Mouse (Mus musculus) hematopoietic stem cell, adult 5-6 weeks (primary cell): ENCODE measurements at regions not wholly inside any gene's neighbourhood (a gene's known extent, or its start where the extent isn't known, plus 50 kb on each side); places are given as distances from the start of the nearest gene placed in this dataset.

Source experiments
- ATAC-seq, 2 experiments: fragments of 125-278 bp in 1 of 2; replicated peaks in 1 of 2; 2 replicates each; pipeline ENCODE4 v1.8.0; 2016 to 2017; ENCODE audit warnings: inconsistent platforms in 2 of 2, mild to moderate bottlenecking in 2 of 2, moderate number of reproducible peaks in 2 of 2, low read depth in 1 of 2, moderate TSS enrichment in 1 of 2; ENCODE audit not compliant: low FRiP score in 2 of 2, poor library complexity in 2 of 2, severe bottlenecking in 2 of 2, insufficient read depth in 1 of 2, low TSS enrichment in 1 of 2

DNA sequence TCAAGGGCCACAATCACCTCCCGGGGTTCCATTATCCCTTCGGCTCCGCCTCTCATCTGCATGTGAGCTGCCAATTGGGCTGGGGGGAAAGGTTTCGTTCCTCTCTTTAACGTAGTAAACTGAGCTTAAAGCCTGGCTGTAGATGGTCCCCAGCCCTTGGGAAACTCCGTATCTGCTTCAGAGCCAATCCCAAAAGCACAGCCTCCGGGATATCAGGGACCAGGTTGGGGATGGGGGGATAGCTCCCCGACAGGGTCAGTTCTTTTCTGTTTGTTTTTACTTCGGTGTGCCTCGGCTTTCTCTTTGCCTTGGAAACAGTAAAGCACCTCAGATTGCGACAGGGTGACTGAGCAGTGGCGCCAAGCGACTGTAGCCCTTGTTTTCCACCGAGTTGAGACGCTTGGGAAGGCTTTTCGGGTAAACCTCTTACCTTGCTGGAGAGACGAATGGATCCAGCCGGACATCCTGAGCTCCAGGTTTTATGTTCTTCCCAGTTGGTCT lies 64.5 kb downstream of the Tfap2c start:
- peak; percentile 56 to 68; a peak in 3 of 4 replicates for ATAC-seq

- ATAC-seq: no peak
These were observed 65.8 kb downstream of the Tfap2c start for GRCm38 (mm10) chr2:172615148-172615547.

GRCm38 (mm10) chr2:172615582-172615981 lies 66.2 kb downstream of the Tfap2c start:
- no peak for ATAC-seq

DNA sequence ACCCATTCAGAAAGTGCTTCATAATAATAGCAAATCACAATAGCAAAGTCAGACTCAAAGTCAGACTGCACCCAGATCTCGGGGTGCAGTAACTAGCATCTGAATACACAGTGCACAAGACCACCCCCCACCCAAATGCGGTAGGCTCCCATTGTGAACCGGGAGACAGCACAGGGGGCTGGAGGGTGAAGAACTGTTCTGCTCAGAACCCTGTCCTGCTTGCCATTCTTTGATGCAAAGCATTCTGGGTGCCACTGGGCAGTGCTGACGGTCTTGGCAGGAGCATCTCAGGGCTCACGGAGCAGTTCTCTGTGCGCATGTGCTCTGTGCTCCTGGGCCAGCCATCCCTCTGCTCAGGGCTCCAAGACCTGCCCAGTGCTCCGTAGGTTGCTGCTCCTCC lies 69.8 kb downstream of the Tfap2c start:
- ATAC-seq: no peak

DNA sequence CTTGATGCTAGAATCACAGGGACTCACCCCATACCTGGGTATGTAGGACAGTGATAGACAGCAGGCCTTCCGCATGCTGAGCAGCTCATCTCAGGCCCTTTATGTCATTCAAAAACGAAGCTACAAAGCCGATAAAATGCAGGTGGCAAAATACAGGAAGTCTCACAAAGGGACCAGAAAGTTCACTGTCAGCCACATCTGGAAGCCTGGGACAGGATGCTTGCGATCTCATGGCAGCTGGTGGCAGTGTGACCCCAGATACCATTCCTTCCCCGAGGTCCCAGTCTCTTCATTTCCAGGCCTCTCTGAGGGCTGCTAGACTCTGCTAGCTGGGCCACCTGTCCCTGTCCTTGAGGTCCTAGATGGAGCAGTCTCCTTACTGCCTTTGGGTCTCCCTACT lies 70.6 kb downstream of the Tfap2c start:
- ATAC-seq: no peak

- ATAC-seq: no peak
These were observed 74.3 kb downstream of the Tfap2c start for GRCm38 (mm10) chr2:172623707-172624106.

DNA sequence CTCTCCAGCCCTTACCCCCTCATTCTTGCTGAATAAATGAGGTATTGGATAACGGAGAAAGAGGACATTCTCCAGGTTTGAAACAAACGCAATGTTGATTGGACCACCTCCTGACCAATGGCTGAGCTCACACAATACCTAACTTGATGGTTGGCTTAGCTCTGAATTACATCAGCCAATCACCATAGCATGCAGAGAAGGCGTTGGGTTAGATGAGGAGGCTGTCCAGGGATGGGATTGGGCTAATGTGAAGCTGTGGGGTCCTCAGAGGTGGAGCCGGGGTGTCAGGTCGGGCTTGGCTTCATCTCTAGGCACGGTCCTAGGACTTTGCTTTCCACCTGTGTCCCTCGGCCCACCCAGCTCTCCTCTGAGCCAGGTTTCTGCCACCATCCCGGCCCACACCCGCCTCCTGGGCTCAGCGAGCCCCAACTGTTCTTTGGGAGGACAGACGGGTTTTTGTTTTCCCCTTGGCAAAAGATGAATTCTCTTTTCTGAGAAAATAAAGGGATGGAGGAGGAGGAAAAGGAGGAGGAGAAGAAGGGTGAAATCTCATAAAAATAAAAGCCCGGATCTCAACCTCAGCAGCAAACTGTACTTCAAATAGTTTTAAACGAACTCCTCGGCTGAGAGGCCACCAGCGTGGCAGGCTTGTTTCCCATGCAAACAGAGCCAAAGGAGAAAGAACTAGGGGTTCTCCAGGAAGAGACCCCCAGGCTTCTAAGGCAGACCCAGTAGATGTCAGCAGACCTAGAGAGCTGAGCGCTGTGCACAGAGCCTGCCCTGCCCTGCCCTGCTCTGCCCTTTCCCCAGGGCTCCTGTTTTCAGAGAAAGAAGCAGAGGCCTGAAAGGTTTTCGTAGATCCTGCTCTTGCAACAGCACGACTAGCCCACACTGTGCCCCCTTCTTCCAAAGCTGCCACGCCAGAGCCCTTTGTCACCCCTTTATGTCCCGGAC lies 78.2 kb downstream of the Tfap2c start:
- ATAC-seq: no peak

- no peak for ATAC-seq
These were observed 80.9 kb downstream of the Tfap2c start for GRCm38 (mm10) chr2:172630333-172630732.

GRCm38 (mm10) chr2:172642616-172643015 lies 93.2 kb downstream of the Tfap2c start:
- ATAC-seq: no peak

- ATAC-seq: no peak
These were observed 94.5 kb downstream of the Tfap2c start for GRCm38 (mm10) chr2:172643860-172644259.

- no peak for ATAC-seq
These were observed 95.1 kb downstream of the Tfap2c start for GRCm38 (mm10) chr2:172644451-172644850.

DNA sequence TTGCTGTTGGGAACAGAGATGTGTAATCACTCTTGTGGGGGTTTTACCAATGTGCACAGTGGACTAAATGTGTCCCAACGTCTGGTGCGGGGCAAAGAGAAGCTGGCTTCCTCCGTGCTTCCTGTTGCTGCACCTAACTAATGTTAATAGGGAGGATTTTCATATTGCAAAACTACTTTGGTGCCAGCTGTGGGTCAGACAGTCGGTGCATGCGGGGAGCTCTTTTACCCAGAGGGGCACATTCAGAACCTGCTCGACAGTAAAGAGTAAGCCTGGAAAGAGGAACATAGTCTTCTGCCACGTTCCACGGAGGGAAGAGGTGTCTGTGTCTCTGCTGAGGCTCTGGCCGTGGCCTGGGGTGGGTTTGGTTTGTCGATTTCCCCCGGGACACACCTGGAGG lies 98.7 kb downstream of the Tfap2c start:
- ATAC-seq: peak in 1 of 2 experiments; percentile 27; a peak in 1 of 4 replicates

GRCm38 (mm10) chr2:172660479-172660878 lies 111.1 kb downstream of the Tfap2c start:
- ATAC-seq: no peak

GRCm38 (mm10) chr2:172660916-172661315 lies 111.5 kb downstream of the Tfap2c start:
- ATAC-seq: no peak

- ATAC-seq: no peak
These were observed 112.1 kb downstream of the Tfap2c start for GRCm38 (mm10) chr2:172661418-172661980.

- ATAC-seq: no peak
These were observed 112.8 kb downstream of the Tfap2c start for GRCm38 (mm10) chr2:172662165-172662564.

DNA sequence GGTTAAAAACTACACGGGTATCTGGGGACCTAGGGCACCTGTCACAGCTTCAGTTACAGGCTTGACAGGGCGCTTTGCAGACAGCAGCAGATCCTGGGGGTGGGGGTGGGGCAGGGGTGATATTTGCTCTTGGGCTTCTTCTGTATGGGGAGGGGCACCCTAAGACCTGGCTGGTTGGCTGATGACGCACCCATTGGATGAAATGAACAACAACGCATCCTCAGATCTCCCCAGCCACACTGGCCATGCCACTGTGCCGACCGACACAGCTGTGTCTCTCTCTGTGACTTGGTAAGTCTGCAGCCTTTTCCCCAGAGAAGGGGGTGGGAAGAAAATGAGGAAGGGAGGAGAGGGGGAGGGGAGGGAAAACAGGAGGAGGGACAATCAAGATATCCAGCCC lies 114.3 kb downstream of the Tfap2c start:
- ATAC-seq: no peak

GRCm38 (mm10) chr2:172673081-172673480 lies 123.7 kb downstream of the Tfap2c start:
- no peak for ATAC-seq
